Comparison of ENCODE assay signal across 8 mouse cellular contexts in genomic region chr1:133695901-133696300, GRCm38 (mm10). TPM values are rescaled to one million over a fixed set of nuclear protein-coding genes. Genes with fewer than 3 reads are reported as not detected.
DNase-seq lines count a peak whose midpoint lies in the region; ATAC-seq and TF ChIP-seq lines count a peak whose summit lies in the region.

No protein-coding gene starts in this region.

- no peak overlapping the region for H3K9ac ChIP-seq in forebrain, embryonic 11.5 days (ENCODE audit: low read length)
- no peak overlapping the region for H3K9ac ChIP-seq in forebrain, postnatal 0 days
- peak overlapping the region; percentile 50; the same call in 1 of the 2 replicates for H3K9ac ChIP-seq in heart, embryonic 13.5 days

- 0 out of 2 replicates have a peak, but pooled peaks have one; percentile 39 for ATAC-seq in forebrain, embryonic 11.5 days (replicated peaks; ENCODE audit: low FRiP score)
- ATAC-seq in forebrain, postnatal 0 days, result no peak
- ATAC-seq in heart, embryonic 13.5 days (ENCODE audit: extremely low read depth, insufficient number of reproducible peaks, low FRiP score, low TSS enrichment), result no peak; the same call in 1 of the 2 replicates

- H3K27me3 ChIP-seq in forebrain, embryonic 11.5 days (ENCODE audit: control insufficient read depth, insufficient read depth, low read length), result no peaks in the 10 kb centered on the region
- H3K27me3 ChIP-seq in forebrain, postnatal 0 days (ENCODE audit: insufficient read depth, low read length), result no peaks in the 10 kb centered on the region
- no peaks in the 10 kb centered on the region for H3K27me3 ChIP-seq in heart, embryonic 13.5 days (replicated peaks)
- no peaks in the 10 kb centered on the region for H3K27me3 ChIP-seq in limb, embryonic 10.5 days (ENCODE audit: low read depth, poor library complexity, severe bottlenecking)

- no peak overlapping the region for H3K4me3 ChIP-seq in forebrain, embryonic 11.5 days (ENCODE audit: low read depth, low read length)
- no peak overlapping the region for H3K4me3 ChIP-seq in forebrain, postnatal 0 days (ENCODE audit: low read depth, low read length)
- H3K4me3 ChIP-seq in heart, embryonic 13.5 days, result no peak overlapping the region
- no peak overlapping the region for H3K4me3 ChIP-seq in limb, embryonic 10.5 days

- TF ChIP-seq CTCF in forebrain, postnatal 0 days (IDR thresholded peaks at IDR 0.05; ENCODE audit: low read depth), result no peak

- H3K4me2 ChIP-seq in forebrain, embryonic 11.5 days (ENCODE audit: low read depth, low read length, severe bottlenecking), result no peak overlapping the region
- H3K4me2 ChIP-seq in forebrain, postnatal 0 days (ENCODE audit: low read depth), result no peak overlapping the region
- peak overlapping the region; percentile 24 for H3K4me2 ChIP-seq in heart, embryonic 13.5 days

- H3K4me1 ChIP-seq in forebrain, embryonic 11.5 days (replicated peaks; ENCODE audit: control insufficient read depth, insufficient read depth, low read length), result peaks cover 2% of the 10 kb centered on the region; the same call in 1 of the 2 replicates
- no peaks in the 10 kb centered on the region for H3K4me1 ChIP-seq in forebrain, postnatal 0 days (ENCODE audit: insufficient read depth)
- H3K4me1 ChIP-seq in heart, embryonic 13.5 days, result peaks cover 51% of the 10 kb centered on the region
- H3K4me1 ChIP-seq in limb, embryonic 10.5 days, result peaks cover 32% of the 10 kb centered on the region

- no peaks in the 10 kb centered on the region for H3K36me3 ChIP-seq in forebrain, embryonic 11.5 days (ENCODE audit: control insufficient read depth, insufficient read depth, low read length)
- no peaks in the 10 kb centered on the region for H3K36me3 ChIP-seq in forebrain, postnatal 0 days (ENCODE audit: insufficient read depth)
- no peaks in the 10 kb centered on the region for H3K36me3 ChIP-seq in heart, embryonic 13.5 days
- no peaks in the 10 kb centered on the region for H3K36me3 ChIP-seq in limb, embryonic 10.5 days

- peak overlapping the region; percentile 26; the same call in 1 of the 2 replicates for H3K27ac ChIP-seq in forebrain, embryonic 11.5 days (ENCODE audit: low read depth, low read length)
- H3K27ac ChIP-seq in forebrain, postnatal 0 days (ENCODE audit: low read depth, low read length), result no peak overlapping the region
- peak overlapping the region; percentile 91 for H3K27ac ChIP-seq in heart, embryonic 13.5 days (replicated peaks)
- H3K27ac ChIP-seq in limb, embryonic 10.5 days, result peak overlapping the region; percentile 76; the same call in 1 of the 2 replicates

- H3K9me3 ChIP-seq in forebrain, embryonic 11.5 days (ENCODE audit: control insufficient read depth, low read length), result no peaks in the 10 kb centered on the region
- no peaks in the 10 kb centered on the region for H3K9me3 ChIP-seq in forebrain, postnatal 0 days (ENCODE audit: low read length)
- H3K9me3 ChIP-seq in heart, embryonic 13.5 days, result no peaks in the 10 kb centered on the region
- no peaks in the 10 kb centered on the region for H3K9me3 ChIP-seq in limb, embryonic 10.5 days (replicated peaks)

- DNase-seq in forebrain, embryonic 11.5 days (ENCODE audit: low spot score), result peak; percentile 58
- DNase-seq in forebrain, postnatal 0 days, result no peak
- DNase-seq in adrenal gland, postnatal 36 days, result peak; percentile 17 to 27
- DNase-seq in limb, embryonic 10.5 days (ENCODE audit: low spot score), result peak; percentile 52
- DNase-seq in ovary, postnatal 36 days (ENCODE audit: low spot score), result peak; percentile 72
- no peak for DNase-seq in spleen, postnatal 36 days (ENCODE audit: low spot score in 2 of 2)
- no peak for DNase-seq in thymus, postnatal 4 days

- 43% methylated on average over 7 of the region's 7 CpGs for WGBS in forebrain, embryonic 11.5 days
- WGBS in forebrain, postnatal 0 days, result 13% methylated on average over 7 of the region's 7 CpGs
- WGBS in heart, embryonic 13.5 days, result 32% methylated on average over 7 of the region's 7 CpGs
- 68% methylated on average over 7 of the region's 7 CpGs for WGBS in limb, embryonic 10.5 days

RNA-seq across cellular contexts. Expression of gene Lax1, which starts 6.0 kb away (rescaled TPM):
- polyA plus RNA-seq in forebrain, embryonic 11.5 days (2014; fragmentation: Nextera tagmentation; extraction: Ambion mirVana), result 0.36 and 0.57 TPM in 2 replicates
- 0.14 TPM in 1 of 2 replicates, not detected in the other for total RNA-seq in forebrain, postnatal 0 days (2014; rRNA removed)
- polyA plus RNA-seq in forebrain, postnatal 0 days (2015; fragmentation: Nextera tagmentation; extraction: Ambion mirVana), result 0.10 TPM in 1 of 2 replicates, not detected in the other
- under 1 TPM in 1 of 2 experiments, not detected in 1; 0.26 TPM for total RNA-seq in adrenal gland, postnatal 36 days (2021)
- 0.24 and 0.39 TPM in 2 replicates for polyA plus RNA-seq in heart, embryonic 13.5 days (2015; fragmentation: Nextera tagmentation; extraction: Ambion mirVana)
- 0.62 and 0.75 TPM in 2 replicates for polyA plus RNA-seq in limb, embryonic 10.5 days (2016; fragmentation: Nextera tagmentation; extraction: Ambion mirVana)

RNA-seq across cellular contexts. Expression of gene Gm38394, which starts 34.8 kb away (rescaled TPM):
- polyA plus RNA-seq in forebrain, embryonic 11.5 days (2014; fragmentation: Nextera tagmentation; extraction: Ambion mirVana), result 6.2 and 7.2 TPM in 2 replicates
- total RNA-seq in forebrain, postnatal 0 days (2014; rRNA removed), result 7.0 and 10.0 TPM in 2 replicates
- polyA plus RNA-seq in forebrain, postnatal 0 days (2015; fragmentation: Nextera tagmentation; extraction: Ambion mirVana), result 0.78 and 1.4 TPM in 2 replicates
- 10 to 100 TPM; 27.8 to 34.4 TPM for total RNA-seq in adrenal gland, postnatal 36 days (2021)
- 3.0 and 3.2 TPM in 2 replicates for polyA plus RNA-seq in heart, embryonic 13.5 days (2015; fragmentation: Nextera tagmentation; extraction: Ambion mirVana)
- 5.0 and 6.2 TPM in 2 replicates for polyA plus RNA-seq in limb, embryonic 10.5 days (2016; fragmentation: Nextera tagmentation; extraction: Ambion mirVana)

RNA-seq across cellular contexts. Expression of gene Zbed6, which starts 35.2 kb away (rescaled TPM):
- polyA plus RNA-seq in forebrain, embryonic 11.5 days (2014; fragmentation: Nextera tagmentation; extraction: Ambion mirVana), result not detected in 2 replicates
- 5.7 and 6.4 TPM in 2 replicates for total RNA-seq in forebrain, postnatal 0 days (2014; rRNA removed)
- not detected in 2 replicates for polyA plus RNA-seq in forebrain, postnatal 0 days (2015; fragmentation: Nextera tagmentation; extraction: Ambion mirVana)
- 10 to 100 TPM in 1 of 2 experiments, 1 to 10 TPM in 1; 9.9 to 11.5 TPM for total RNA-seq in adrenal gland, postnatal 36 days (2021)
- not detected in 2 replicates for polyA plus RNA-seq in heart, embryonic 13.5 days (2015; fragmentation: Nextera tagmentation; extraction: Ambion mirVana)
- not detected in 2 replicates for polyA plus RNA-seq in limb, embryonic 10.5 days (2016; fragmentation: Nextera tagmentation; extraction: Ambion mirVana)

Comparison
In these comparisons a context has a peak if more than half of its experiments do, and no peak if none do; other contexts are left out.
1. DNase-seq: peak in forebrain, embryonic 11.5 days (single experiment), adrenal gland, postnatal 36 days (2 of 2), limb, embryonic 10.5 days (single experiment) and ovary, postnatal 36 days (single experiment); none in forebrain, postnatal 0 days (single experiment), spleen, postnatal 36 days (0 of 2) and thymus, postnatal 4 days (single experiment).